ENCODE assay signal across 24 mouse cellular contexts in genomic region chr11:11667922-11668290, GRCm38 (mm10). TPM values are rescaled to one million over a fixed set of nuclear protein-coding genes. Genes with fewer than 3 reads are reported as not detected.
DNase-seq lines count a peak whose midpoint lies in the region; ATAC-seq and TF ChIP-seq lines count a peak whose summit lies in the region.
"Had no signal": no experiment of that assay in that cellular context is flagged by ENCODE, and none has a peak within 500 bp of the region (broad histone marks: within the 10 kb centered on the region; RNA-seq: fewer than 3 reads in every experiment).

No protein-coding gene starts in this region.

- no peaks in the 10 kb centered on the region for H3K4me1 ChIP-seq in heart, embryonic 16.5 days (ENCODE audit: control insufficient read depth, insufficient read depth, low read length)
- H3K4me1 ChIP-seq in heart, embryonic 12.5 days (replicated peaks), result no peaks in the 10 kb centered on the region
- peaks cover 4% of the 10 kb centered on the region for H3K4me1 ChIP-seq in bone marrow, adult 2 months (ENCODE audit: control insufficient read depth, insufficient read depth, low read length)
- no peaks in the 10 kb centered on the region for H3K4me1 ChIP-seq in liver, postnatal 0 days (ENCODE audit: insufficient read depth)
- no peaks in the 10 kb centered on the region for H3K4me1 ChIP-seq in neural tube, embryonic 15.5 days
- H3K4me1 ChIP-seq: heart, embryonic 10.5 days; neural tube, embryonic 13.5 days had no signal

- no peak for TF ChIP-seq POLR2A in bone marrow, adult 2 months (IDR thresholded peaks at IDR 0.05; ENCODE audit: borderline replicate concordance, control insufficient read depth, low read depth, low read length)

- TF ChIP-seq CTCF in bone marrow, adult 2 months (IDR thresholded peaks at IDR 0.05; ENCODE audit: control insufficient read depth, insufficient read depth, low read length), result no peak
- no peak for TF ChIP-seq CTCF in liver, postnatal 0 days (IDR thresholded peaks at IDR 0.05; ENCODE audit: low read depth)

- H3K9ac ChIP-seq in heart, embryonic 16.5 days (ENCODE audit: low read length), result no peak overlapping the region
- no peak overlapping the region for H3K9ac ChIP-seq in heart, embryonic 12.5 days
- no peak overlapping the region for H3K9ac ChIP-seq in liver, postnatal 0 days (replicated peaks)
- H3K9ac ChIP-seq in neural tube, embryonic 15.5 days (replicated peaks), result no peak overlapping the region
- H3K9ac ChIP-seq: liver, embryonic 14.5 days; neural tube, embryonic 13.5 days had no signal

- H3K4me2 ChIP-seq in heart, embryonic 16.5 days (ENCODE audit: low read depth, low read length), result no peak overlapping the region
- no peak overlapping the region for H3K4me2 ChIP-seq in heart, embryonic 12.5 days
- no peak overlapping the region; the same call in 1 of the 2 replicates for H3K4me2 ChIP-seq in liver, postnatal 0 days (ENCODE audit: low read depth, low read length)
- no peak overlapping the region for H3K4me2 ChIP-seq in neural tube, embryonic 15.5 days
- H3K4me2 ChIP-seq: neural tube, embryonic 13.5 days had no signal

- WGBS in heart, embryonic 16.5 days, result 75% methylated on average over 3 of the region's 3 CpGs
- WGBS in heart, embryonic 12.5 days, result 85% methylated on average over 3 of the region's 3 CpGs
- 39% methylated on average over 3 of the region's 3 CpGs for WGBS in bone marrow, adult 2 months
- WGBS in liver, postnatal 0 days (ENCODE audit: insufficient replicate concordance), result 59% methylated on average over 3 of the region's 3 CpGs
- 96% methylated on average over 3 of the region's 3 CpGs for WGBS in neural tube, embryonic 15.5 days

- no peak overlapping the region; the same call in 1 of the 2 replicates for H3K27ac ChIP-seq in heart, embryonic 16.5 days (ENCODE audit: low read length)
- H3K27ac ChIP-seq in heart, embryonic 12.5 days (ENCODE audit: poor library complexity, severe bottlenecking), result no peak overlapping the region
- peak overlapping the region; percentile 43; the same call in 1 of the 2 replicates for H3K27ac ChIP-seq in bone marrow, adult 2 months (ENCODE audit: control insufficient read depth, insufficient read depth, low read depth, low read length, poor library complexity)
- peak overlapping the region; percentile 60 for H3K27ac ChIP-seq in liver, postnatal 0 days (ENCODE audit: low read depth)
- no peak overlapping the region for H3K27ac ChIP-seq in neural tube, embryonic 15.5 days (replicated peaks)
- H3K27ac ChIP-seq: heart, embryonic 10.5 days; liver, embryonic 14.5 days; neural tube, embryonic 13.5 days had no signal

- H3K27me3 ChIP-seq in heart, embryonic 16.5 days (ENCODE audit: control insufficient read depth, insufficient read depth, low read length), result no peaks in the 10 kb centered on the region
- no peaks in the 10 kb centered on the region for H3K27me3 ChIP-seq in heart, embryonic 12.5 days (replicated peaks)
- H3K27me3 ChIP-seq in liver, postnatal 0 days (ENCODE audit: insufficient read depth, low read length), result no peaks in the 10 kb centered on the region
- H3K27me3 ChIP-seq in neural tube, embryonic 15.5 days (replicated peaks), result no peaks in the 10 kb centered on the region
- H3K27me3 ChIP-seq: neural tube, embryonic 13.5 days had no signal

- TF ChIP-seq EP300 in liver, postnatal 0 days (IDR thresholded peaks at IDR 0.05; ENCODE audit: low read depth), result no peak

- H3K9me3 ChIP-seq in heart, embryonic 16.5 days (replicated peaks; ENCODE audit: control insufficient read depth, low read length), result no peaks in the 10 kb centered on the region
- H3K9me3 ChIP-seq in heart, embryonic 12.5 days (replicated peaks), result no peaks in the 10 kb centered on the region
- no peaks in the 10 kb centered on the region for H3K9me3 ChIP-seq in liver, postnatal 0 days (ENCODE audit: low read length)
- no peaks in the 10 kb centered on the region for H3K9me3 ChIP-seq in neural tube, embryonic 15.5 days (replicated peaks)
- H3K9me3 ChIP-seq: heart, embryonic 10.5 days; neural tube, embryonic 13.5 days had no signal

- DNase-seq in liver, postnatal 0 days, result no peak
- DNase-seq in thymus, postnatal 14 days, result peak; percentile 73
- no peak for DNase-seq in adrenal gland, postnatal 25 days
- DNase-seq in right cerebral cortex, adult 2 months (ENCODE audit: low spot score in 2 of 2), result no peak
- DNase-seq: adrenal gland, postnatal 36 days; cerebellum, postnatal 14 days; gastrocnemius, postnatal 25 days; heart, postnatal 36 days; kidney, adult 18-20 months; kidney, postnatal 10 days; lung, postnatal 10 days; right cerebral cortex, postnatal 4 days had no signal

- no peaks in the 10 kb centered on the region for H3K36me3 ChIP-seq in heart, embryonic 16.5 days (ENCODE audit: control insufficient read depth, insufficient read depth)
- no peaks in the 10 kb centered on the region for H3K36me3 ChIP-seq in heart, embryonic 12.5 days
- no peaks in the 10 kb centered on the region for H3K36me3 ChIP-seq in liver, postnatal 0 days (replicated peaks; ENCODE audit: insufficient read depth, low read length)
- H3K36me3 ChIP-seq in neural tube, embryonic 15.5 days, result no peaks in the 10 kb centered on the region
- H3K36me3 ChIP-seq: heart, embryonic 10.5 days; neural tube, embryonic 13.5 days had no signal

- no peak overlapping the region for H3K4me3 ChIP-seq in heart, embryonic 16.5 days (ENCODE audit: low read length)
- H3K4me3 ChIP-seq in heart, embryonic 12.5 days, result no peak overlapping the region
- no peak overlapping the region for H3K4me3 ChIP-seq in bone marrow, adult 2 months (replicated peaks; ENCODE audit: control insufficient read depth, low read depth, low read length)
- H3K4me3 ChIP-seq in liver, postnatal 0 days (ENCODE audit: low read depth, low read length), result no peak overlapping the region
- H3K4me3 ChIP-seq in neural tube, embryonic 15.5 days (replicated peaks), result no peak overlapping the region
- H3K4me3 ChIP-seq: heart, embryonic 10.5 days; neural tube, embryonic 13.5 days had no signal

- peak; percentile 60 for ATAC-seq in heart, embryonic 16.5 days (replicated peaks; ENCODE audit: extremely low read depth, insufficient read depth, low FRiP score)
- ATAC-seq in heart, embryonic 12.5 days (ENCODE audit: insufficient number of reproducible peaks, low FRiP score), result no peak
- ATAC-seq in liver, postnatal 0 days, result no peak
- ATAC-seq in neural tube, embryonic 15.5 days (ENCODE audit: low FRiP score), result no peak
- ATAC-seq: forebrain, embryonic 14.5 days; hindbrain, embryonic 16.5 days had no signal

RNA-seq across cellular contexts. Expression of gene Ikzf1, which starts 16.9 kb away (rescaled TPM):
- polyA plus RNA-seq in heart, embryonic 16.5 days (2015; fragmentation: Nextera tagmentation; extraction: Ambion mirVana), result 3.9 and 15.1 TPM in 2 replicates
- polyA plus RNA-seq in heart, embryonic 12.5 days (2016; fragmentation: Nextera tagmentation; extraction: Ambion mirVana), result 2.2 and 3.3 TPM in 2 replicates
- polyA plus RNA-seq in bone marrow, adult 2 months (2011; ENCODE audit: insufficient read depth, insufficient read length, low replicate concordance, missing spikeins), result 32.8 and 38.1 TPM in 2 replicates
- polyA plus RNA-seq in liver, postnatal 0 days (2015; fragmentation: Nextera tagmentation; extraction: Ambion mirVana), result 11.6 and 12.5 TPM in 2 replicates
- total RNA-seq in adrenal gland, postnatal 25 days (2021), result 0.71 and 0.97 TPM in 2 replicates
- polyA plus RNA-seq in neural tube, embryonic 15.5 days (2015; fragmentation: Nextera tagmentation; extraction: Ambion mirVana), result 0.36 and 6.8 TPM in 2 replicates

RNA-seq across cellular contexts. Expression of gene 4930512M02Rik, which starts 40.3 kb away (rescaled TPM):
- polyA plus RNA-seq in heart, embryonic 16.5 days (2015; fragmentation: Nextera tagmentation; extraction: Ambion mirVana), result not detected in 2 replicates
- not detected in 2 replicates for polyA plus RNA-seq in heart, embryonic 12.5 days (2016; fragmentation: Nextera tagmentation; extraction: Ambion mirVana)
- not detected in 2 replicates for polyA plus RNA-seq in bone marrow, adult 2 months (2011; ENCODE audit: insufficient read depth, insufficient read length, low replicate concordance, missing spikeins)
- not detected in 2 replicates for polyA plus RNA-seq in liver, postnatal 0 days (2015; fragmentation: Nextera tagmentation; extraction: Ambion mirVana)
- not detected in 2 replicates for total RNA-seq in adrenal gland, postnatal 25 days (2021)
- polyA plus RNA-seq in neural tube, embryonic 15.5 days (2015; fragmentation: Nextera tagmentation; extraction: Ambion mirVana), result not detected in 2 replicates
- total RNA-seq: adrenal gland, postnatal 36 days; gastrocnemius, postnatal 25 days; heart, postnatal 36 days; layer of hippocampus, postnatal 25 days; left cerebral cortex, postnatal 14 days; monocyte, adult 5-6 weeks had no signal
- polyA plus RNA-seq: forebrain, embryonic 14.5 days; heart, embryonic 10.5 days; hindbrain, embryonic 16.5 days; liver, embryonic 14.5 days; neural tube, embryonic 13.5 days had no signal

Comparison
In these comparisons a context has a peak if more than half of its experiments do, and no peak if none do; other contexts are left out.
1. H3K27ac ChIP-seq: peak in bone marrow, adult 2 months (single experiment) and liver, postnatal 0 days (single experiment); none in heart, embryonic 16.5 days (single experiment), heart, embryonic 12.5 days (single experiment) and neural tube, embryonic 15.5 days (single experiment).